Mouse (Mus musculus) spleen, adult 2 months (tissue): ENCODE results near the gene Cpxm1.

ENCODE experiments used
- CTCF ChIP-seq: fragments of 200-500 bp; IDR thresholded peaks from 2 replicates; pipeline ENCODE4 v1.5.1; 2011; ENCODE audit warnings: mild to moderate bottlenecking, inconsistent platforms; ENCODE audit not compliant: insufficient read depth, insufficient read length, insufficient replicate concordance; ENCODE audit errors: extremely low read depth
- POLR2A ChIP-seq: fragments of 200-500 bp; IDR thresholded peaks from 2 replicates; pipeline ENCODE4 v1.6.1; 2011; ENCODE audit warnings: low read depth, low read length, inconsistent platforms

DNA sequence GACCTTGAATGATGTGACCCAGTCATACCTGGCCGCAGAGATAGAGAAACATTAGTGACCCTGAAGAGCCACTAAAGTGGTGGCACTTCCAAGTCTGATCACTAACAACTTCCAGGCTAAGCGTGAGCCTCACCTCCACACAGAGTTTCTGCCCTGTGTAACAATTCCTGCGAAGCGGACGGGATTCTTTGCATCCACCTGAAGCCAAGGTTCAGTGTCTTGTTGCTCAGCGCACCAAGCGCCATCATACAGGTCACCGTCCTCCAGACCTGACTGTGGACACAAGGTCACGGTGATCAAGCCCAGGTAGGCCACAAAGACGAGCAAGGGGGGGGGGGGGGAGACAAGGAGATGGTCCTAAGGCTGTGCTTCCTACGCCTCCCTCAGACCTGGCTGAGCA lies 1.7 kb downstream of the Cpxm1 start:
- no peak for TF ChIP-seq POLR2A
- TF ChIP-seq CTCF: no peak
